Mouse (Mus musculus) cerebellum, adult 9-11 months (tissue): ENCODE data around the gene Dirc2.

Source experiments
- DNase-seq: peaks from one replicate; pipeline ENCODE4 v3.0.0; 2022

Gene Dirc2

DNA sequence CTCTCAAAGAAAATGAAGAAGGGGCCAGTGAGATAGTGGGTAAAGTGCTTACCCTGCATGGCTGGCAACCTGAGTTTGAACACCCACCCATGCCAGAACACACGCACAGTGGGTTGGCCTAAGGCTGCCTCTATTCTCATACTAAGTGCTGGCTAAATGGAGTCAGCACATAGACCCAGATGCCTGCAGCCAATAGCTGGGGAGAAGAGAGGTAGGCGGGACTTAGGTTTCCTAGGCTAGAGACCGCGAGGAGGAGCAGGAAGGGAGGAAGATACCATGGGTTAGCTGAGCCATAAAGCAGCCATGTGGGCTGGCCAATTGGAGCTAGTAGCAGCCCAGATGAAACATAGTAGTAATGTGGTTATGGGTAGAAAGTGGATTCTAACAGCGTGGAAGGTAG, 3.4 kb upstream of the Dirc2 start:
- no peak for DNase-seq

- DNase-seq = no peak
Measured at GRCm38 (mm10) chr16:35771606-35772005, 2.5 kb upstream of the Dirc2 start.

DNA sequence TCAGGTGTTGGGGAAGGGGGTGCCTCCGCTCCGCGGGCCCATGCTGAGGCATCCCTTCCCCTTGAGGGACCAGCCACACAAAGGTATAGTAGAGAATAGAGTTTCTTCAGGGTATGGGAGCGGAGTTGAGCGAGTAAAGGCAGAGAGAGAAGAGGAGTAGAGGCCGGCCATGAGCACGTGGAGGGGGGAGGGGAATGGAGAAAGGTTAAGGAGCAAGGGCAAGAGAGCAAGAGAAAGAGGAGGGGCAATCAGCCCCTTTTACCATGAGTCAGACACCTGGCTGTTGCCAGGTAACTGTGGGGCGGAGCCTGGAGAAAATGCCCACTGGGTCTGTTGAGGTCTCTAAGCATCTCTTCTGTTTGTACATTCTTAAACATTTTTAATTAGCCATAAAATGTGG, 2.0 kb upstream of the Dirc2 start:
- DNase-seq = peak; percentile 28

DNA sequence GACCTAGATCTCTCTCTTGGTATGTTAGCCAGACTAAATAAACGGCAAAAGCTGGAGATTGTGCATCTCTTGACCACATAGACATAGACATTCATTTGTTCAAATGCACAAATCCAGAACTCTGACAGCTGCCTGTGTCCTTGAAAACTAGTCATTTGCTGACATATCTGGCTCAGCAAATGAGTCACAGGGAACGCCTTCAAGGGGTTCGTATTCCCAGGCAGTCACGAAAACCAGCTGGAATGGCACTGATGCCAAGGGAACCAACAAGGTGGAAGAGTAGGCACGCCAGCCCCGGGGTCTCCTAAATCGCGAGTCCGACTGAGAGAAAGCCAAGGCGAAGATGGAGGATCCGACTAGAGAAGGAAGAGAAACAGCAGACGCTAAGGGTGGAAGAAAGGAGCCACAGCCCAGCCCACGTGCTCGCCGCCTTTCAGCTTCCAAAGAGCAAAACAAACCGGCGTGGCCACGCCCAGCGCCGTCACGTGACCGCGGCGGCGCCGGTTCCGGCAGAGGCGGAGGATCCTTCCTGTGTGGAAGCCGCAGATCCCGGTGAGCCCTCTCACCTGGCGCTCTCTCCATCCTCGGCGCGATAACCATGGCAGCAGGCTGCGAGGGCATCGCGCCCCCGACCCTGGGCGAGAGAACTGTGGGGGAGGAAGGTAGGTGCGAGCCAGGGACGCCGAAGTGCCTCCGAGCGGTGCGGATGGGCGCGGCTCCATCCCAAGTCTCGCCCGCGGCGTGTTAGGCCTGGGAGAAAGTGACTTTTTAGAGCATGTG, 912 bp upstream of the Dirc2 start, which contains the start of gene Hspbap1:
TSS of gene Hspbap1 (plus strand) at position 498 of the 780 bp plus-strand sequence.
- DNase-seq = peak; percentile 90

- DNase-seq = peak; percentile 24
Measured at GRCm38 (mm10) chr16:35768469-35768784, 729 bp downstream of the Dirc2 start.

GRCm38 (mm10) chr16:35766366-35766765, 2.8 kb downstream of the Dirc2 start:
- DNase-seq = no peak

DNA sequence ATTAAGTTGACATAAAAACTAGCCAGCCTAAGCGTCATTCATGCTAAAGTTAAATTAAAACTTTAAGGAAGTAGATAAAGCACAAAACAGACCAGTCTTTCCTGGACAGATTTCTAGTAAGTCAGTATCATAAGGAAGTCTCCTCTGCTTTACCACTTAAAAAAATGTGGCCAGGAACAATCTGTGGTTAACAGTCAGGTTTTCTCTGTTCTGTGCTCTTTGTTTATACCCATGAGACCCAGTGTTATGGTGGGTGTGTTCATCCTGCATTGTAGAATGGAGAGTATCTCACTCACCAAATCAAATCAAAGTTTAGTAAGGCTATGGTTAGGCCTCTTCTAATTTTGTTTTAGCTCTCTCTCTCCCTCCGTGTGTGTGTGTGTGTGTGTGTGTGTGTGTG, 3.7 kb downstream of the Dirc2 start:
- DNase-seq = no peak

DNA sequence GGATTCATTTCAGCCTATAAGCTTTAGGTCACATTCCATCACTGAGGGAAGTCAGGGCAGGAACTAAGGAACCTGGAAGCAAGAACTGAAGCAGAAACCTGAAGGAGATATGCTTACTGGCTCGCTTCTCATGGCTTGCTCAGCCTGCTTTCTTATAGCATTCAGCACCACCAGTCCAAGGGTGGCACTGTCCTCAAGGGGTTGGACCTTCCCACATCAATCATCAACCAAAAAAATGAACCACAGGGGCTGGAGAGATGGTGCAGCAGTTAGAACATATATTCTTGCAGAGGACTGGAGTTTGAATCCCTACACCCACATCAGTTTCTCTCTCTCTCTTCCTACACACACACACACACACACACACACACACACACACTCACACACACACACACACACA, 4.2 kb downstream of the Dirc2 start:
- no peak for DNase-seq

DNA sequence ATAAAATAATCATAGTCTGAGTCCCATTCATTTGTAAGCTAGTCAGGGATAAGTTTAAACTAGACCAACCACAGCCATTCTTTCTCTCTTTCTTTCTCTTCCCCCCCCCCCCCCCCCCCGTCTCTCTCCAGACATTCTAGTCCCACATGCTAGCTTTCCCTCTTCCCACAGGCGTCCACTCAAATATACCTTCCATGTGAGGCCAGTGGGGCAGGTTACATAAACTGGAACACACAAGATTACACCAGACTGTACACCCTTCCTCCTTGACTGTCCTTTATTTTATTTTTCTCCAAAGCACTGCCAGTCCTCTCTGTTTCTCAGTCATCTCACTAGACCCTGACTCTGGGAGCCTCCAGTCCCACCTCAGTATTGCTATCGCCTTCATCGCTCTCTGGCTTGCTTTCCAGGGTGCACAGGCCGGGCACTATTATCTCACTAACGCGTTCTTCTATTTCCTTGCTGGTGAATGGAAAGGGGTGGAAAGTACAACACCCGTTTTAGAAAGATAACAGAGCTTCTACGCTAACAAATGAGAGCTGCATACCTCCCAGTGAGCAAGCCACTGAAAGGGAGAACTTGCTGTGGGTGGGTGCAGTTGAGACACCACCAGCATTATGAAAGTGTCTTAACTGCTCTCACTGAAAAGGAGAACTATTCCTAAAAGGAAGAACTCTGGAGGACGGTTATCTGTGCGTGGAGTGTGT, 5.4 kb downstream of the Dirc2 start:
- no peak for DNase-seq

DNA sequence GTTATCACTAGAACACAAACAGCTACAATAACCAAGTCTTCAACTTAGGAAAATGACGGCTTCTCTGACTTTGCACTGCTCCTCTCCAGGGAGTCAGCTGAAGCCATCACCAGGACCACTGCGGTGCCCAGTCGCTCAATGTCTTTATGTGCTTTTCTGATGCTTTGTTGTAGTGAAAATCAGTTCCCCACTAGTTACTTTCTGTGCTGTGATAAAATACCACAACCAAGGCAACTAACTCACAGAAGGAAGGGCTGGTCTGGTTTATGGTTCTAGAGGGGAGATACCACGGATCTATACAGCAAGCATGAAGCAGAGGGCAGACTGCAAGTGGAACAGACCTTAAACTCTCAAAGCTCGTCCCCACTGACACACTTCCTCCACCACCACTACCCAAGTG, 9.8 kb downstream of the Dirc2 start:
- no peak for DNase-seq

- no peak for DNase-seq
Measured at GRCm38 (mm10) chr16:35756697-35757096, 12.5 kb downstream of the Dirc2 start.

DNA sequence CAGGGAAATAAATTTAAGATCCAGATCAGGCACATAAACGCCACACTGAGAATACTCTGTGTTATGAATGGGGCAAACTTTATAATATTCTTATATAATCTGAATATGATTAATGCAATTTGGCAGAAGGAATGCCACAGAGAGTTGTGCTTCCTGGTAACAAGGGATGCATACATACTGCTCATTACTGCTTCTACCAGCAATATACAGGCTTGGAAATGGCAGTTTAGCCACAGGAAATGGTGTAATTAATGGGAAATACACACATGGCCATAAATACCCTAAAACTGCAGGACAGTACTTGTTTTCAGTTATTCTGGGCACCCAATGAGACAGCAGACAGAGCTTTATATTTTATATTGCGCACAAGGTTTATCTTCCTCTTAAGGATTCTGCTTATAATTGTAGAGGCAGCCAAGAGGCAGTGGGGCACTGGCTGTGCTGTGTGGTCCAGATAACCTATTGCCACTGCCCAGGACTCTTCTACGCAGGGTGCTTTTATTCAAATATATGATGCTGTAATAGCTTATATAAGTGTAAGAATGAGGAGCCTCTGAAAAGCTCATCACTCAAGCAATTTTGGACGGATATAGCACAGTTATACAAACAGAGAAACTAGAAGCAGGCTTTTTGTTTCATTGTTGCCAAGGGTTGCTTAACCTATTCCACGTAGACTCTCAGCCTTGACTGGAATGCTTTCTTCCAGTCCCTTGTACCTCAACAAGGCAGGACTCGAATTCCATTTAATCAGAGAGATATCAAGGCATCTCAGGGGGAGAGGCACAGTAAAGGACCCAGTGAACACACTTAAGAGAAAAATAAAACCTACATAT, 13.4 kb downstream of the Dirc2 start:
- DNase-seq = no peak

DNA sequence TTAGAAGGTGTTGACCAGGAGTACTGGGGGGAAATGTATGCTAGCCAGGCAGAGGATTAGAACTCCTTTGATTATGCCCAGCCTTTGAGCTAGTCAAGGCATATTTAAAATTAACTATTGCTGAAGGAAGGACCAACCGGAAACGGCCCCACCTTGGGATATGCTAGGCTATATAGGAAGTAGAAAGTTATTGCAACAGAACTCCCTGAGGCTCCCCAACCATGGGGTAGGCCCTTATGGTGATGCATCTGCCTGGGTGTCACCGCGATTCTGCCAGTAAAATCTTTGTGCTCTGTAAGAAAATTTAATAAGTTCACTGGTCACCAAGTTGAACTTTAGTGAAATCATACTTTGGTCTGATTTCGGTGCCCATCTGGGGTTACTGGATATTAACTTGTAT, 15.2 kb downstream of the Dirc2 start:
- no peak for DNase-seq

GRCm38 (mm10) chr16:35751841-35752240, 17.3 kb downstream of the Dirc2 start:
- DNase-seq = no peak

DNA sequence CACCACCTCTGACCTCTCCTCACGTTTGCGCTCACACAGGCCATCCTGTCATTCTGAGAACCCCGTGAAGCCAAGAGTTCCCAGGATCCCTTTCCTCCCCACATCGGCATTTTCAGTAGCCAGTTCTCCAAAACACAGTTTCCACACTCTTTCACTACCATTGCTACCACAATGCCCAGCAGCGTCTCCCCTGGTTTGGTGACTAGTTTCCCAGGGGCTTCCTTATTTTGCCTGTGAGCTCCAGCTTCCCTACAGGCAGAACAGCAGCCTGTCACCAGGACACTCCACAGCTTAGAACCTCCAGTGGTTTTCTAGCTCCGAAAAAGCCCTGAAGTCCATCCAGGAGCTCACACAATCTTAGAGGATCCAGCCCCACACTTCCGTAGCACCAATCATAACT, 19.8 kb downstream of the Dirc2 start:
- no peak for DNase-seq

DNA sequence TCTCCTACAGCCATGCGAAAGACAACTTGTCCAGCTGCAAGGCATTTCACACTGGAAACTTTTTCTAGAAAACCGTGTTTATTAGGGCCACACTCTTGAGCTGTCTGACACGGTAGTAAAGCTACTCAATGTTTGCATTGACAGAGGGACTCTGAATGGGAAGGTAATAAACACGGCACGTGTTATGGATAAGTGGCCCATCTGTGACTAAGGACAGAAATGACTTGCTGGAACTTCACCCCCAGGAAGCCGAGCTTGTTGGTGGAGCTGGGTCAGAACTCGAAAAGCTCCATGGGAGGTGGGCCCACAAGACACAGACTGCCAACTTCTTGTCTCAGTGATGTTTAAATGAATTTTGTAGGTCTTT, 20.9 kb downstream of the Dirc2 start:
- DNase-seq = no peak

DNA sequence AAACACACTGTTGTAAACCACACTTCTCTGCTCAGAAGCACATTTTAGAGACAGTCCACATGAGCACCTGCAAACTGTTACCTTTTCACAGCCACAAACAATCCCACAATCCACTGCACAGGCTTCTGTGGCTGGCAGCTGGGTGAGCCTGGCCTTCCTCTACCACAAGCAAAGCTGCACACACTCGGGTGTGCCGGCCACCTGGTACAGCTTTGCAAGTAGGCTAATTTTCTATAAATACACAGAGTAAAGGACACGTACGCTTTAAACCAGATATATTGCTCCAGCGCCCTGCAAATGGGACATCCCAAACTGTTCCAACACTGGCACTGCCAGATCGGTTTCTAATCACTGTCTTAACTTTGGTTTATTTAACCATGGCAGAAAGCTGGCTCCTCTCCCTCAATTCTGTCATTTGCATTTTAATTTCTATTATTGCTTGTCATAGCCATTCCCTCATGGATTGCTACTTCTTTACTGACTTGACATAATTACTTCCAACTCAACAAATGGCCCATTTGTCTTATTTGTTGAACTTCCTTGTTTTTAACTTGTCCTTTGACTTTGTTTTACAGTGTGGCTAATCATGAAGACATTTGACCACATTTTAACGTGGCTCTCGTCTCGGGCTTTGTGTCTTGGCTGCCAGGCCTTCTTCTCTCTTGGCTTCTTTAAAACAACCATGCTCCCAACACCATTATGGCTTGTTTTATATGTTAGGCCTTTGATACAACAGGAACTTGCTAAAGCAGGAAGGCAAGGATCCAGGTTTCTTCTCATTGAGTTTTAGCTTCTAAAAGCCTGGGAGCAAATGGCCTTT, 21.5 kb downstream of the Dirc2 start:
- peak; percentile 32 for DNase-seq

- DNase-seq = no peak
Measured at GRCm38 (mm10) chr16:35742251-35742937, 26.8 kb downstream of the Dirc2 start.

DNA sequence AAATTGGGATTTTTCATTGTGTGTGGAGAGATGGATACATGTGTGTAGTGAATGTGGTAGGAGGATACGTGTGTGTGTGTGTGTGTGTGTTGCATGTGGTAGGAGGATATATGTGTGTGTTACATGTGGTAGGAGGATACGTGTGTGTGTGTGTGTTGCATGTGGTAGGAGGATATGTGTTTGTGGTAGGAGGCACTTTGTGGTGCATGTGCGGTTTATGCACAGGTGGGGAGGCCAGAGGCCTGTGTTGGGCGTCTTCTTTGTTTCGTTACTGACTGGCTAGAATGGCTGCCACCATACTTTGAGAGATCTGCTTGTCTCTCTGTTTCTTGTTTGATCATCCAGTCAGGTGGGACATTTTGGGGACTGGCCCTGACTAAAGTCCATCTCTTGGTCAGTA, 27.5 kb downstream of the Dirc2 start:
- no peak for DNase-seq

GRCm38 (mm10) chr16:35740943-35741342, 28.2 kb downstream of the Dirc2 start:
- no peak for DNase-seq

GRCm38 (mm10) chr16:35740357-35740756, 28.8 kb downstream of the Dirc2 start:
- no peak for DNase-seq

- no peak for DNase-seq
Measured at GRCm38 (mm10) chr16:35739548-35739947, 29.6 kb downstream of the Dirc2 start.
